Mouse (Mus musculus) kidney, adult 2 months (tissue): ENCODE data around the gene Pdzd7.

Experiments used
- CTCF ChIP-seq: fragments of 200-500 bp; conservative IDR thresholded peaks from 2 replicates; pipeline ENCODE4 v1.5.1; 2011; ENCODE audit warnings: low read depth, mild to moderate bottlenecking, control low read depth, low read length, moderate library complexity, mixed read lengths; ENCODE audit not compliant: insufficient read depth, insufficient read length
- POLR2A ChIP-seq: fragments of 200-500 bp; IDR thresholded peaks from one replicate; pipeline ENCODE4 v1.6.1; 2011; ENCODE audit warnings: low read depth, low read length, control low read depth

GRCm38 (mm10) chr19:45029571-45029970 lies 15.9 kb downstream of the Pdzd7 start:
- TF ChIP-seq CTCF (no peak), POLR2A (no peak)
